Mouse (Mus musculus) hindbrain, postnatal 0 days (tissue): ENCODE measurements around the gene 4930453N24Rik. TPM values are rescaled to one million over a fixed set of nuclear protein-coding genes. Genes with fewer than 3 reads are reported as not detected.

Source experiments
- ATAC-seq: fragments of 200-750 bp; cut with Nextera tagmentation; 2 replicates; pipeline ENCODE4 v1.8.0; 2017; ENCODE audit warnings: mild to moderate bottlenecking, moderate TSS enrichment, moderate library complexity
- DNase-seq: peaks from one replicate; pipeline ENCODE4 v3.0.0-alpha.2; 2015; ENCODE audit warnings: low spot score
- H3K27ac ChIP-seq: fragments of 300-500 bp; sonication (generic); 2 replicates; pipeline ENCODE4 v1.5.1; 2014; ENCODE audit warnings: mild to moderate bottlenecking
- H3K27me3 ChIP-seq: fragments of 300-500 bp; sonication (generic); 2 replicates; pipeline ENCODE4 v1.6.1; 2014; ENCODE audit warnings: low read length, mixed read lengths; ENCODE audit not compliant: insufficient read depth
- H3K36me3 ChIP-seq: fragments of 300-500 bp; sonication (generic); 2 replicates; pipeline ENCODE4 v1.6.1; 2014; ENCODE audit warnings: low read length, mixed read lengths; ENCODE audit not compliant: insufficient read depth
- H3K4me1 ChIP-seq: fragments of 300-500 bp; sonication (generic); 2 replicates; pipeline ENCODE4 v1.6.1; 2014; ENCODE audit warnings: antibody characterized with exemption, low read length, mixed read lengths; ENCODE audit not compliant: insufficient read depth
- H3K4me2 ChIP-seq: fragments of 300-500 bp; sonication (generic); 2 replicates; pipeline ENCODE4 v1.6.1; 2014; ENCODE audit warnings: low read depth, mild to moderate bottlenecking, low read length, moderate library complexity, mixed read lengths
- H3K4me3 ChIP-seq: fragments of 300-500 bp; sonication (generic); 2 replicates; pipeline ENCODE4 v1.5.1; 2014; ENCODE audit warnings: low read length
- H3K9ac ChIP-seq: fragments of 300-500 bp; sonication (generic); replicated peaks from 2 replicates; pipeline ENCODE4 v1.6.1; 2014; ENCODE audit warnings: mild to moderate bottlenecking, low read length, moderate library complexity, mixed read lengths
- H3K9me3 ChIP-seq: fragments of 300-500 bp; sonication (generic); 2 replicates; pipeline ENCODE4 v1.6.1; 2016; ENCODE audit warnings: low read length, mixed read lengths
- CTCF ChIP-seq: IDR thresholded peaks from 2 replicates; pipeline ENCODE4 v1.5.1; 2016; ENCODE audit warnings: antibody characterized with exemption, control low read depth, low read depth
- WGBS: fragments of 180-500 bp; shearing (Covaris S2); extraction: QIAGEN DNeasy Blood & Tissue Kit; methylation state at CpG from one replicate; pipeline ENCODE4 v1.1.7; 2014; 5-methylcytosine and 5-hydroxymethylcytosine counted together
- polyA plus RNA-seq: library from polyadenylated mRNA; unstranded; fragments of >200 nt; fragmentation: Nextera tagmentation; extraction: Ambion mirVana; gene quantifications from 2 replicates; pipeline ENCODE4 v1.2.1, GENCODE M21; 2015
- total RNA-seq: library from RNA; depleted of rRNA; stranded (reverse); fragments of >200 nt; gene quantifications from 2 replicates; pipeline ENCODE4 v1.2.3, GENCODE M21; 2014; rRNA removed

The 4930453N24Rik gene
- total and polyA plus RNA-seq, 2 experiments from 2014 or later = 11.1 to 17.1 TPM

- Histone ChIP-seq H3K4me3 (no peak overlapping the region), H3K4me1 (no peaks in the 10 kb centered on the region), H3K4me2 (no peak overlapping the region), H3K27me3 (no peaks in the 10 kb centered on the region), H3K27ac (no peak overlapping the region), H3K36me3 (no peaks in the 10 kb centered on the region), H3K9ac (no peak overlapping the region), H3K9me3 (no peaks in the 10 kb centered on the region)
- 53% methylated on average over 4 of the region's 4 CpGs for WGBS
- ATAC-seq (peak; percentile 93), DNase-seq (peak; percentile 90)
- peak; percentile 94 for TF ChIP-seq CTCF
Measured at GRCm38 (mm10) chr16:64723273-64724057, 47.5 kb downstream of the 4930453N24Rik start.

GRCm38 (mm10) chr16:64721542-64721941 lies 49.4 kb downstream of the 4930453N24Rik start:
- H3K9me3 ChIP-seq = no peaks in the 10 kb centered on the region
- no peaks in the 10 kb centered on the region for H3K27me3 ChIP-seq
- no peaks in the 10 kb centered on the region for H3K36me3 ChIP-seq
- H3K4me1 ChIP-seq = no peaks in the 10 kb centered on the region
- H3K27ac ChIP-seq = no peak overlapping the region
- H3K9ac ChIP-seq = no peak overlapping the region
- no peak overlapping the region for H3K4me3 ChIP-seq
- no peak overlapping the region for H3K4me2 ChIP-seq
- no peak for ATAC-seq
- 57% methylated on average over 5 of the region's 5 CpGs for WGBS
- no peak for TF ChIP-seq CTCF
- DNase-seq = peak; percentile 4

GRCm38 (mm10) chr16:64719096-64719495 lies 51.9 kb downstream of the 4930453N24Rik start:
- no peaks in the 10 kb centered on the region for H3K36me3 ChIP-seq
- no peak overlapping the region for H3K4me3 ChIP-seq
- no peak overlapping the region for H3K4me2 ChIP-seq
- H3K27me3 ChIP-seq = no peaks in the 10 kb centered on the region
- WGBS = 65% methylated on average over 7 of the region's 7 CpGs
- H3K27ac ChIP-seq = no peak overlapping the region
- no peak for DNase-seq
- H3K9me3 ChIP-seq = no peaks in the 10 kb centered on the region
- TF ChIP-seq CTCF = no peak
- no peak for ATAC-seq
- no peaks in the 10 kb centered on the region for H3K4me1 ChIP-seq
- no peak overlapping the region for H3K9ac ChIP-seq

GRCm38 (mm10) chr16:64717814-64718213 lies 53.1 kb downstream of the 4930453N24Rik start:
- 78% methylated on average over 10 of the region's 10 CpGs for WGBS
- Histone ChIP-seq H3K9ac (no peak overlapping the region), H3K27me3 (no peaks in the 10 kb centered on the region), H3K9me3 (no peaks in the 10 kb centered on the region), H3K4me2 (no peak overlapping the region), H3K36me3 (no peaks in the 10 kb centered on the region), H3K4me1 (no peaks in the 10 kb centered on the region), H3K4me3 (no peak overlapping the region), H3K27ac (no peak overlapping the region)
- no peak for DNase-seq
- ATAC-seq = no peak
- no peak for TF ChIP-seq CTCF

GRCm38 (mm10) chr16:64711816-64712215 lies 59.1 kb downstream of the 4930453N24Rik start:
- ATAC-seq = peak; percentile 75; the same call in 1 of the 2 replicates
- no peaks in the 10 kb centered on the region for H3K9me3 ChIP-seq
- WGBS = 51% methylated on average over 6 of the region's 6 CpGs
- no peaks in the 10 kb centered on the region for H3K4me1 ChIP-seq
- peak; percentile 82 for DNase-seq
- H3K9ac ChIP-seq = no peak overlapping the region
- H3K4me3 ChIP-seq = no peak overlapping the region
- no peaks in the 10 kb centered on the region for H3K27me3 ChIP-seq
- H3K4me2 ChIP-seq = no peak overlapping the region
- no peaks in the 10 kb centered on the region for H3K36me3 ChIP-seq
- TF ChIP-seq CTCF = no peak
- H3K27ac ChIP-seq = no peak overlapping the region

Other genes starting within 250 kb of the 4930453N24Rik start
- 0.21 TPM in 1 of 2 replicates, not detected in the other for gene Csnka2ip, start 168.8 kb downstream of the 4930453N24Rik start, total RNA-seq
- gene Csnka2ip, start 168.8 kb downstream of the 4930453N24Rik start, polyA plus RNA-seq = not detected in 2 replicates
- gene Zfp654, start 80.5 kb upstream of the 4930453N24Rik start, total RNA-seq = 7.3 and 9.4 TPM in 2 replicates
- 2.6 and 3.0 TPM in 2 replicates for gene Zfp654, start 80.5 kb upstream of the 4930453N24Rik start, polyA plus RNA-seq
- 53.0 and 54.4 TPM in 2 replicates for gene Cggbp1, start 80.8 kb upstream of the 4930453N24Rik start, total RNA-seq
- 46.2 and 47.1 TPM in 2 replicates for gene Cggbp1, start 80.8 kb upstream of the 4930453N24Rik start, polyA plus RNA-seq